Mouse (Mus musculus): Measurements from ENCODE around the gene Slc9a9.

Slc9a9 gene

DNA sequence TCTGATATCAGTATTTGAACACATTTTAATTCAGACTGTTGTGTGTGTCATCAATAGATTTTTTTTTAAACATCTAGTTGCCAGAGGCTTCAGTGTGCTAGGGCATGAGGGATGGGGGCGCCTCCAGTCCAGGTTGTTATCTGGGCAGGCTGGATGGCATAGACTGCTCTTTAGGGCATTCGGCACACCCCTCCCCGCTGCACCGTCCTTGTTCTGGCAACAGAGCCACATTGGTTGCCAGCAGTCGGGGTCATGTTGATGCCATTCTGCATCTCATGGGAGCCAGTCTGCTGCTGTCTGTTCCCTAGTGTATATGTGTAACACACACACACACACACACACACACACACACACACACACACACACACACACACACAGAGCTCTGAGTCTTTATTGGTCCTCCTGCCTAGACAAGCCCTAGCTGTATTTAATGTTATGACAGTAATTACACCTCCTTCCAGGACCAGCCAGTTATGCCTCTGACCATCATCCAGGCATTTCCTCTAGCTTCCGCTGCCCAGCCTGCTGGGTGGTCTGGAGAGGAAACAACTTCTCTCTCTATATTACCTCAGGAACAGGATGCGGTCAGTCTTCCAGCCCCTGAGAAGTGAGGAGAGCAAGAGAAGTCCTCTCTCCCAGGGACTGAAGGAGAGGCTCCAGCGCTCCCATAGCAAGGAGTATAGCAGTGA lies 63.0 kb downstream of the Slc9a9 start:
- no peak for DNase-seq (ENCODE audit: low read depth)

DNA sequence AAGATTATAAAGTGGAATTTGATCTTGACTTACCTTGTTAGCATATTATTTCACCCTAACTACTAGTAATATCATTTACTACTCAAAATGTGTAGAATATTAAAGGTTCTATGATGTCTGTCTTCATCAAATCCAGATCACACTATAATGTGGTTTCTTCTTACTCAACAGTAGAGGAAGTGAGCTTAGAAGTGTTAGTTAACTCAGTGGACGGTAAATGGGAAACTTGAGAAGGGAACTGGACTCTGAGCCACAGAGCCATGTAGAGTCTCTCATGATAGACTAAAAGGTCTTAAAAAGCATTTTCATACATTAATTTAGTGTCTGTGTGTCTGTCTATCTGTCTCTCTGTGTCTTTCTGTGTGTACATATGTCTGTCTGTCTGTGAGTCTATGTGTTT lies 64.6 kb downstream of the Slc9a9 start:
- no peak for DNase-seq (ENCODE audit: low read depth)

DNA sequence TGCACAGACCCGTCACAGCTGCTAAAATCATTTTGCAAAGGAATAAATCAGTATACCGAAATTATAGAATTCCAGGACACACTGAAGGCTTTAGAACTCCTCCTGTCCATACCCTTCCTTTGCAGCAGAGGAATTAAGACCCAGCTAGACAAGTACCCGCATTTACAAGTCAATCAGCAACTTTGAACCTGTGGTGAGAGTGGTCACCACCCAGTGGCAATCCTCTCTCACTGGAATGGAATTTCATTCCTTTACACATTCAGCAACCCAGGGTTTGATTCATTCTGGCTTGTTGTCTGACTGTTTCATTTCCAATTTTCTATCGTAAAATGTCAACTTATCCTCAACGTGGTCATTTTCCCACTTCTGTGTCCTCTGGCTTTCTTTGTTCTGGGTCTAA lies 67.5 kb downstream of the Slc9a9 start:
- DNase-seq (ENCODE audit: low read depth), result no peak

DNA sequence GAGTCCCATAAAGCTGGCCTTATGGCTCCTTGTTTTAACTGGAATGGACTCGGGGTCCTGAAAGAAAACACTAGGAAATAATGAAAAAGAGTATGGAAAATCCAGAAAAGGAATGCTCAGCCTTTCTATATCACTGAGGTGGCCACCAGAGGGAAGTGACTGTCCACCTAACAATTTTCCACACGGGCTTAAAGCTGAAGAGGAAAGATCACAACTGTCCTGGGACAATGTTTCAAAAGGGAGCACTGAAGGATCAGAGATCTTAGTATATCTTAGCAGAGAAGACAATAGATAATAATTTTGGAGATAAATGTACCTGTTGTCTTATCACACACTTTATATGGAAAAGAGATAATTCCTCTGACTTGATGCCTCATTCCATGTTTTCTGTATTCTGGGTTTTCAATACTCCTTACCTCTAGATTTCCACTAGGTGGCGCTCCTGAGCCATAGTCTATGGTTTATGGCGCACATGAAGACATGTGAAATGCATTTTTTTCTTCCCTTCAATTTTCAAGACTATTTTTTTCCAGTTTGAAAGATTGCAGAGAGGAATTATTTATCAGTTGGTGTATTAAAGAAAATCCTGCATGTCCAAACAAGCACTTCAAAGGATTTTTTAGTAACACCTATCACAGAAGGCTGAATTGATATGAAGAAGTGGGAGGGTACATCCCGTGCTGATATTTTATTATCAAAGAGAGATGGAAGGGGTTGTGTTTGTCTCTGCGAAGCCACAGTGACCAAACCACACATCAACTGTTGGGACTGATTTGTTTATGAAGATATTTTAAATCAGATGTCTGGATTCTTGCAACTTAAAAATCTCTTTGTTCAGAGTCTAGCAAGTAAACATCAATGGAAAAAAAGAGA lies 69.1 kb downstream of the Slc9a9 start:
- peak; percentile 27 for DNase-seq (ENCODE audit: low read depth)

DNA sequence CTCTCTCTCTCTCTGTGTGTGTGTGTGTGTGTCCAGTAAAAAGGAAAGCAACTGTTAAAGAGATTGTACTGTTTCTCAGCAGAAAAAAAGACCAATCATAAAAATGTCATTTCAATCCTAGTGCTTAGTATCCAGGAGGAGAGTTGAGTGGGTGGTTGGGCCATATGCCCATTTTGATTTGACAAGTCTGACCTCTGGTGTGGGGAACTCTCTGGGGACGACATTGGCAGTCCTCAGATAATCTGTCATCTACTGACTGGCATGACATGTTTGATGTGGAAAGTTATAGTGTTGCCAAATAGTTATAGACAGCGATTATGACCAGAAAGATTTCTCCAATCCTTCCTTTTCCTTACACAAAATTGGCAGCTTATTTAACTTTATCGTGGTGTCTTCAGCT lies 71.1 kb downstream of the Slc9a9 start:
- no peak for DNase-seq (ENCODE audit: low read depth)

DNA sequence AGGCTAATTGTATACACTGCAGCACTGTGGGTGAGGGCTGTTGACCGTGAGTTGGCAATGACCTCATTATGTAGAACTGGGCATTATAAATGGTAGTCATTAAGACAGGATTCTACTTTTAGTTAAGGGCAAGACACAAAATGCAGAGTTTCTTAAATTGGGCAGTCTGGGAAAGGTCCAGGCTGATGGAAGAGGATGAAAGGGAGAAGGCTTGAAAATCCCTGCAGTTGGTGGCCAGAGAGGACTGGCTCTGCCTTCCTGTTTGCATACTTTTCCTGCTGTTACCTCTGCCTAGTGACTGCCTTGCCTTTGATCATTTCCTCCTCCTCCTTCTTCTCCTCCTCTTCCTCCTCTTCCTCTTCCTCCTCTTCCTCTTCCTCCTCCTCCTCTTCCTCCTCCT lies 73.6 kb downstream of the Slc9a9 start:
- no peak for DNase-seq (ENCODE audit: low read depth)

DNA sequence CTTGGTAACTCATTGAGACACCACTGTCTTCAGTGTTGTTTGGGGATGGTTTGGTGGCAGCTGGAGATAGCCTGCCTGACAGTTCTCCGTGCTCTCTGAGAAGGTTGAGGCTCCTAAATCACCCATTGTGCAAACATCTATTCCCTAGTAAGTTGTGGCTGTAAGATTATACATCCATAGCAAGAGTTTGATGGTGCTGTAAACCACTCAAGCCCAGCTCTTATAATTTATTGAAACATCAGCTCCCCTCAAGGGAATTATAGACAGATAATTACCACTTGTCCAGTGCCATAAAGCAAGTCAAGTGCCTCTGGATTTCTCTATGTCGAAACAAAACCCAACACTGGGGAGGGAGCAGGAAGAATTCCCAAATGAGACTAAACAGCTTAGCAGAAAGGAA lies 78.8 kb downstream of the Slc9a9 start:
- DNase-seq (ENCODE audit: low read depth), result no peak

DNA sequence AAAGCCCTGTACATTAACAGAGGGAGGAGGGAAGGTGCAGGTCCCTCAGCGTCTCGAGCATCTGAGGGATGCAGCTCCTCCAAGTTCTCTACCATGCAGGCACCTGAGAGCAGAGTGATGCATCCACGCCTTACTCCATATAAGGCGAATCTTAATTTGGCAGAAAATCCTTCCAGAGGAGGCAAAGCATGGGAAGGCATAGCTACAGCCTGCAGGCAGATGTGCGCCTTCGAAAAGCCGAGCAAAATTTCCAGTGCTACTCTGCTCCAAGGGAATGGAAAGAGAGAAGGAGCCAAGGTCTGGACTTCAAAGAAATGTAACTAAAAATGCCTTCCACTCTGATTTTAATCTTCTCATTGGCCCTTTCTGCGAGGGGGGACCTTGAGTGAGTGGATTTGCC lies 80.5 kb downstream of the Slc9a9 start:
- no peak for DNase-seq (ENCODE audit: low read depth)

DNA sequence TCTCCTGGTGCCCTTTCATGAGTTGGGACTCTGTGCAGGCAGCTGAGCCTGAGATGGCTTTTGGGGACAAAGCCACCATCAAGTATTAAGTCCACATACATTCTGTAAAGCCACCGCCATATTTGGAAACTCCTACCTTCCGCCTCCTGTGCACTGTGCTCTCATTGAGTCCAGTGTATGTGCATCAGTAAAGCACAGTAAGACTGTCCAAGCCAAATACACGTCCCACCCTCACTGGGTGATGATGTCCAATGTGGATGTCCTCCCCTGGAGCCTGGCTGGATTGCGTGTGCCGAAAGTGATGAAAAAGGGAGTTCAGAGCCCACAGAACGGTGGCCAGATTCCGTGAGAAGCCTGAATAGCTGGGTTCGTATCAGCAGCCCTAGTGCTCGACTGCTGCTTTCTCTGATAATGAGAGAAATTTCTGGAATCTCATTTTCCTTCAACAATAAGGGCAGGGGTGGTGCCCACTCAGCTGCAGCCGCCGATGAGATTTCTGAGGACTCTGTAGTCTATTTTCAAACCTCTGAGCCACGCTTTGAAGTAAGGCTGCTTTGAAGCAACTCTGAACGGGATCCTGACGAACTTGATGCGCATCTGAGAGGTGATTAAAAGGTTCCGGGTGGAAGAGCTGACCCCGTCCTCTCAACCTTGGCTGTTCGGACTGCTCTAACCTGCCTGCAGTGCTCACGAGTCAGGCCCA lies 81.4 kb downstream of the Slc9a9 start:
- DNase-seq (ENCODE audit: low read depth), result no peak

DNA sequence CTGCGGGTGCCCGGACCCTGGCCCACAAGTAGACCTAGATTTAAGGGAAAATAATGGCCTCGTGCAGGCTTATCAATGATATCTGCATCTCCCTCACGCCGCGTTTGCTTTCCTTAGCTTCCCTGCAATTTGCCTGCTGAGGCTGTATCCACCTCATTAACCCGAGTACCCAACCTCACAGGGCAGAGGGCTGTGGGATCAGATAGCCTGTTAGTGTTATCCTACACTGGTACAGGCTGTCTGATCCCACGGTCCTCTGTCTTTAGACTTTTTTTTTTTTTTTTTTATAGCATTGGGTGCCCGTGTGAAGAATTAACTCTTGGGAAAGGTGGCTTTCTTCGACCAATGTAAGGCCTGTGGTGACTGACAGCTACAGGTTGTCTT lies 81.9 kb downstream of the Slc9a9 start:
- DNase-seq (ENCODE audit: low read depth), result no peak

DNA sequence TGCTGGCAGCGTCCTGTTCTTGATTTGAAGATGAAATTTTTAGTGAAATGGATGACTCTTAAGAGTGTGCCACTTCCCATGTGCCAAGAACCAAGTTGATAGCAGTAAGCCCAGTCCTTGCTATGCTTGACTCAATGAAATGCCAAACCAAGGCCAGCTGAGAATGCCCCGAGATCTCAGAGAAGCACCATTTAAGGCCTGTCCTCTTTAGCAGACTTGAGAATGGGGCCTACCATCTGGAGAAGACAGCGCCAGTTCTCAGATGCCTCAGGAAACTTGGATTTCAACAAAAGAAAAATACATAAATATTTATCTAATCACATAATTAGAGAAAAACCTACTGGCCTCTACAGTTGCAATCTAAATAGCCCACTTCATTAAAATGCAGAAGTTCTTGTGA lies 82.4 kb downstream of the Slc9a9 start:
- no peak for DNase-seq (ENCODE audit: low read depth)

DNA sequence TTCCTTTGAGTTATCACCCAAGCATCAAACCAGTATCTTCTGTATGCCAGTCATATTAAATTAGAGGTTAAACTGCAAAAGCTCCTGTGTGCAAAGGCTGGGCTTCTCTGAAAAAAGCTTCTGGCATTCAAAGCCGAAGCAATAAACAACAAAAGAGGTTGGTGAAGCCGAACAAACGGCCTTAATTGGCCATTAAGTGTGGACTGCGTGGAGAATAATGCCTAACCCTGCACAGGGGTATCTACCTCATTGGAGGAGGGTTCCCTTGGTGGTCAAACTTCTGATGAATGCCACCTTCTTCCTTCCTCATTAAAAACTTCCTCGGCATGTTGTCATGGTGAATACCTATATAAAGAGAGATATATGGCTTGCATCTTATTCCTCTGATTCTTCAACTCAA lies 90.2 kb downstream of the Slc9a9 start:
- DNase-seq (ENCODE audit: low read depth), result no peak

DNA sequence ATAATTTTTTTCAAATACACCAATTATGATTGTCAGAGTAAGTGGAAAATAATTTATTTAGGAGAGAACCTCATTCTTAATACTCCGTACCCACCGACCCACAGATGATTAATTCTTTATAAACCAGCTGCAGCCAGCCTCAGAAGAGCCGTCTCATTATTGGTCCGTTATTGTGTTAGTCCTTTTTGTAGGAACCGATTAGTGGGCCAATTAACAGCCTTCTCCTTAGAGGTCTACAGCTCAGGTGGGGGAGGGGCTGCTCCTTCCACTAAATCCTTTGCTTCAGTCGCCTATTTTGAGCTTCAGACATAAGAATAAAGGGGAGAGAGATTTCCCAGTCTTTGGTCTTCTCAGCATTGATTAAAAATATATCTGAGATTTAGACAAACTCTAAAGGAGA lies 98.4 kb downstream of the Slc9a9 start:
- no peak for DNase-seq (ENCODE audit: low read depth)

DNA sequence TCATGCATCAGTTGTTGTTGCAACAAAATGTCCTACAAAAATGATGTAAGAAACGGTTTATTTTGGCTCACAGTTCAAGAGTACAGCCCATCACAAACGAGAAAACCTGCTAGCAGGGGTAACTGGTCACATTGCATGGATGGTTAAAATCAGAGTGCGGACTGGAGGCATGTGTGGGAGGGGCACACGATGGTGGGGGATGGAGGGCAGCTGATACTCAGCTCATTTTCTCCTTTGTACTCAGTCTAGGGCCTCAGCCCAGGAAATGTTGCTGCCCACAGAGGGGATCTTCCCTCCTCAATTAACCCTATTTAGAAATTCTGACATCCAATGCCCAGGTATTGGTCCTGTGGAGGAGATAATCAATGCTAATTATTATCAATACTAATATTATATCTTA lies 98.8 kb downstream of the Slc9a9 start:
- no peak for DNase-seq (ENCODE audit: low read depth)

DNA sequence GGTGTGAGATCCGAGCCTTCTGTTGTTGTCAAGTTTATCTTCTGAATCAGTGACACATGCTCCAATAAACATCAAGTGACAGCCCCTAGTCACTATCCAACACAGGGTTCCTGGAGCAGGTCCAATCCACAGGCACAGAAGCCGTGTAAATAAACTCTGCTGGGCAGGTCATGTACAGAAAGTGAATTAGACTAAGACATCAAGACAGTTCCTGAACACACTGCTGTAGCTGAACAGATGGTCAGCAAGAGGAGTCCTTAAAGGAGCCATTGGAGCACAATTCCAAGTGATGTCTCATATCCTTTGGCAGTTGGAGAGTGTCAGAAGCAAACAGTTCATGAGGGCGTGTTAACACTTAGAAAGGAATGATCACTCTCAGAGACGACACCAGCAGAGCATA lies 103.6 kb downstream of the Slc9a9 start:
- DNase-seq (ENCODE audit: low read depth), result no peak

DNA sequence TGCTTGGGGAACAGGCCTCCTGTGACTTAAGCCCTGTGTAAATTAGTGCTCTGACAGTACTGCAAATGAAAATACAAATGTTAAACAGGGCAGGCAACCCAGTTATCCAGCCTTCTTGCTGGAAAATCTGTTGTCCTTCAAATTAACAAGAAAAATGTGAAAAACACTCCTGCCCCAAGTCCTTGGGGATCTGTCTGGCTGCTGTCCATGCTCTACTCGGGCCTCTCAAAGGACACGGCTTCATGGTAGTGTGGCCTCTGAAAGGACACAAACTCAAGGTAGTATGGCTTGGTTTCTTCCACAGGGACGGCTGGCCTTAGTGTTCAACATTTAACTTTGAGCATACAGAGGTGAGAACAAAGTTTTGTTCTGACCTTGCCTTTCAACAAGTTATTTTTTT lies 118.6 kb downstream of the Slc9a9 start:
- DNase-seq (ENCODE audit: low read depth), result no peak

DNA sequence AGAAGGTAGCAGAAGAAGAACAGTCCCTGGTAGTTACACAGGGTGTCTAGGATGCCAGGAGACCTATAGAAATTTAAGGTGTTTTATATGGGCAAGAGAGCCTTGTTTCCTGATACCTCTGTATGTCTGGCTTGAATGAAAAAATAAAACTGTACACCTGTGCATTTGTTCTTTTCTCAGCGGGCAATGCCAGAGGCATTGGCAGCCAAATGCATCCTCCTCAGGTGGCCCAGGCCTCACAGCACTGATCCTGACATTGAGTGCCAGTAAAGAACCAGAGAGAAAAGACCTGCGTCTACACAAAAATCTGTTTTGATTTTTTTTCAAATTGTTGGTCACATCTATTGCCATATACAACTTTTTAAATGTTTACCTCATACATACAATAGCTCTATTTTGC lies 121.3 kb downstream of the Slc9a9 start:
- no peak for DNase-seq (ENCODE audit: low read depth)

DNA sequence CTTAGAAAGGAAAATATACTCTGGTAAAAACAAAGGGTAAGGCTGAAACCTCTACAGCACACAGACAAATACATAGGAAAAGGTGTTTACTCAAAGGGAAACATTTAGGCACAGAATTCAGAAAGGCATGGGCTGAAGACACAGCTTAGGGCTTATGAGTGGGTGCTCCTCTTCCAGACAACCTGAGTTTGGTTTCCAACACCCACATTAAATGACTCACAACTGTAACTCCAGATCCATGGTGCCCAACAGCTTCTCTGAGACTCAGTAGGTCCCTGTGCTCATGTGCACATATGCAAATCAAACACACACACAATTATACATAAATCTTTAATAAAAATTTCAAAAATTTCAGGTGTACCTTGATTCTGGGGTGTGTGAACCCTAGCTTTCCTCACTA lies 133.4 kb downstream of the Slc9a9 start:
- no peak for DNase-seq (ENCODE audit: low read depth)

DNA sequence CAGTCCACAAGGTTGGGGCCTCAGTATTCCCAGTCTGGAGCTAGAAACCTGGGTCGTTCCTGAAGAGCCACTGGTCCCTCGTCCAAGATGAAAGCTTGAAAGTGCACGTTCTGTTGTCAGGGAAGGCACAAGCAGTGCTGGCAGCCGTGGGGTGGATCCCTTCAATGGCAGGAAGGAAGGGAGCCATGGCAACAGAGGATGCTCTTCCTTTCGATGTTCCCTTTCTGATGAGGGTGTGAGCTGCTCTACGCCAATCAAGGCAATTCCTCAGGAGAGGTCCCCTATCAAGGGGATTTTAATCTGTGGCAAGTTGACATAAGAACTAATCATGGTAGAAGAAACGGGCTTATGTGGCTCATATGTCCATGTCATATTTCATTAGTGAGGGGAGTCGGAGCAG lies 135.8 kb downstream of the Slc9a9 start:
- no peak for DNase-seq (ENCODE audit: low read depth)

DNA sequence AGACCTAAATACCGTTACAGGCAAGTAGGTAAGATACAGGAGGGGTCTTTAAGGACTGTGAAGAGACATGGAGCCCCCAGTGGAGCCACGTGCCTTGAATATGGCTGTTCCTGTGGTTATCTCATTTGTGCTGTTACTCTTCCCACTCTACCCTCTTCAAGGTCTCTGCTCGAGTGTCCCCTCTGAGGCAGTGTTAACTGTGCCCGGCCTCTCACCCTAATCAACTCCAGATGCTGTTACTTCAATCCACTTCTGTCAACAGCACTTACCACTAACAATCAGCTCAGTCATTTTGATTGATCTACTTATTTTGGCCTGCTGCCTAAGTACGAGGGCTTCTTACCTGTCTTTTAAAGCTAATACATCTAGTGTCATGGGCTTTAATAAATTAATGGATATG lies 145.8 kb downstream of the Slc9a9 start:
- DNase-seq (ENCODE audit: low read depth), result no peak

DNA sequence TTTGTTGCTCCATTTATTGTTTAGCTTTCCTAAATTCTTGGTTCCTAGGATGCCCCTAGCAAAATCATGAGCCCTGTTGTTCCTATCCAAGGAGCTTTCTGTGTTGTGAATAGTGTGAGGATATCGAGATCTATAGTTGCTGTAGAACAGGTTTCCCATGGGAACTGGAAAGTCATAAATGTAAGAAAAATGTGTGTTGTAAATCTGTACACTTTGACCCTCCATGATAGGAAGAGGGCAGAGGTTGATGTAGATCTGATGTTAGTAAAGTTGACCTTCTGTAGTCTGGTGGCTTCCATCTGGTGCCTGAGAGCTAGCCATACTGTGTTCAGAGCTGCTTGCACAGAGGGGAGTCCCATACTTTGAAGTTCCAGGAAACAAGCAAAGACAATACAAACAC lies 151.6 kb downstream of the Slc9a9 start:
- no peak for DNase-seq (ENCODE audit: low read depth)

DNA sequence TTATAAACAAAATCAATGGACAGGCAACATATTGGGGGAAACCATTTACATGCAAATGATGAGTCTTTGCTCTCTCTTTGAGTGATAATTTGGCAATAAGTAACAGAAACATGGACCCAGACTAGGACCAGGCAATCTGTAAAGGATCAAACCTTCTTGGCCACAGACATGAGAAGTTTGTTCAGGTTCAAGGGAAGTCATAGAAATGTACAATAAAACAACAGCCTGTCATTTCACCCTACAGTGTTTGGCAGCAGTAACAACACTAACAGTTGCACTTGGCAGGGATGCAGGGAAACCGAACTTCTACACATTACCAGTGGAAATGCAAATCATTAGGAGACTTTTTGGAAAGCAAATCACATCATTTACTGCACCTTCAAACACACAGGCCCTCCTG lies 164.1 kb downstream of the Slc9a9 start:
- no peak for DNase-seq (ENCODE audit: low read depth)

DNA sequence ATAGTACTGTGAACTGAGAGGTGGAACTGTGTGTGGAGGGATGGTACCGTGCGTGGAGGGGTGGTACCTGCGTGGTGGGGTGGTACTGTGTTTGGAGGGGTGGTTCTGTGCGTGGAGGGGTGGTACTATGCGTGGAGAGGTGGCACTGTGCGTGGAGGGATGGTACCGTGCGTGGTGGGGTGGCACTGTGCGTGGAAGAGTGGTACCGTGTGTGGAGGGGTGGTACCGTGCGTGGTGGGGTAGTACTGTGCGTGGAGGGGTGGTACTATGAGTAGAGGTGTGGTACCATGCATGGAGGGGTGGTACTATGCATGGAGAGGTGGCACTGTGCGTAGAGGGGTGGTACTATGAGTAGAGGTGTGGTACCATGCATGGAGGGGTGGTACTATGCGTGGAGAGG lies 167.7 kb downstream of the Slc9a9 start:
- no peak for DNase-seq (ENCODE audit: low read depth)
